Mouse (Mus musculus): ENCODE data around the gene Ceacam1. TPM values are rescaled to one million over a fixed set of nuclear protein-coding genes. Genes with fewer than 3 reads are reported as not detected.

Gene Ceacam1
- polyA plus RNA-seq, 1 experiment, result 3.5 TPM

GRCm38 (mm10) chr7:25411861-25412260 lies 65.5 kb downstream of the Ceacam1 start:
- no peak overlapping the region for H3K27ac ChIP-seq (ENCODE audit: insufficient read depth, low read length)
- DNase-seq, result no peak
- TF ChIP-seq CTCF (IDR thresholded peaks at IDR 0.05; ENCODE audit: borderline replicate concordance, insufficient read depth, low read depth, low read length), result no peak
- TF ChIP-seq POLR2A (IDR thresholded peaks at IDR 0.05; ENCODE audit: borderline replicate concordance, insufficient read depth, low read length), result no peak
- H3K4me3 ChIP-seq (replicated peaks; ENCODE audit: insufficient read depth, low read depth, low read length), result no peak overlapping the region
- WGBS, result 82% methylated on average over 3 of the region's 3 CpGs
- no peaks in the 10 kb centered on the region for H3K27me3 ChIP-seq (ENCODE audit: control insufficient read depth, insufficient read depth, low read length)
- no peaks in the 10 kb centered on the region for H3K4me1 ChIP-seq (ENCODE audit: control insufficient read depth, insufficient read depth, low read length)

Other genes starting within 250 kb of the Ceacam1 start
- gene Gsk3a, start 239.8 kb downstream of the Ceacam1 start, polyA plus RNA-seq (2012; rRNA removed), result 226 and 230 TPM in 2 replicates
- gene Erf, start 226.8 kb downstream of the Ceacam1 start, polyA plus RNA-seq (2012; rRNA removed), result 14.3 and 14.8 TPM in 2 replicates
- gene Cic, start 209.9 kb downstream of the Ceacam1 start, polyA plus RNA-seq (2012; rRNA removed), result 121 and 124 TPM in 2 replicates
- gene Pafah1b3, start 179.6 kb downstream of the Ceacam1 start, polyA plus RNA-seq (2012; rRNA removed), result 41.9 and 42.6 TPM in 2 replicates
- 0.16 and 0.20 TPM in 2 replicates for gene Prr19, start 176.2 kb downstream of the Ceacam1 start, polyA plus RNA-seq (2012; rRNA removed)
- gene Tmem145, start 171.5 kb downstream of the Ceacam1 start, polyA plus RNA-seq (2012; rRNA removed), result 226 and 246 TPM in 2 replicates
- gene Megf8, start 160.4 kb downstream of the Ceacam1 start, polyA plus RNA-seq (2012; rRNA removed), result 76.8 and 77.8 TPM in 2 replicates
- gene Cnfn, start 107.9 kb downstream of the Ceacam1 start, polyA plus RNA-seq (2012; rRNA removed), result 0.59 TPM in 1 of 2 replicates, not detected in the other
- 12.1 and 12.3 TPM in 2 replicates for gene Lipe, start 78.9 kb downstream of the Ceacam1 start, polyA plus RNA-seq (2012; rRNA removed)
- not detected in 2 replicates for gene Cxcl17, start 64.7 kb downstream of the Ceacam1 start, polyA plus RNA-seq (2012; rRNA removed)
- gene Ceacam2, start 62.3 kb upstream of the Ceacam1 start, polyA plus RNA-seq (2012; rRNA removed), result 0.38 and 0.57 TPM in 2 replicates
- gene Erich4, start 138.3 kb upstream of the Ceacam1 start, polyA plus RNA-seq (2012; rRNA removed), result 0.11 and 0.13 TPM in 2 replicates
- 109 and 113 TPM in 2 replicates for gene Dmac2, start 141.8 kb upstream of the Ceacam1 start, polyA plus RNA-seq (2012; rRNA removed)
- gene B3gnt8, start 149.1 kb upstream of the Ceacam1 start, polyA plus RNA-seq (2012; rRNA removed), result 0.52 and 1.0 TPM in 2 replicates
- 87.3 and 94.0 TPM in 2 replicates for gene Bckdha, start 181.4 kb upstream of the Ceacam1 start, polyA plus RNA-seq (2012; rRNA removed)
- 42.3 and 42.8 TPM in 2 replicates for gene Exosc5, start 181.6 kb upstream of the Ceacam1 start, polyA plus RNA-seq (2012; rRNA removed)
- gene Tmem91, start 197.6 kb upstream of the Ceacam1 start, polyA plus RNA-seq (2012; rRNA removed), result 27.2 and 27.4 TPM in 2 replicates
- 36.9 and 37.3 TPM in 2 replicates for gene B9d2, start 203.2 kb upstream of the Ceacam1 start, polyA plus RNA-seq (2012; rRNA removed)
- gene Tgfb1, start 209.4 kb upstream of the Ceacam1 start, polyA plus RNA-seq (2012; rRNA removed), result 4.9 and 5.0 TPM in 2 replicates
- 59.3 and 62.7 TPM in 2 replicates for gene Ccdc97, start 241.5 kb upstream of the Ceacam1 start, polyA plus RNA-seq (2012; rRNA removed)